Mouse (Mus musculus) G1E (cell line): ENCODE data around the gene Gnpat.

Experiments used
- CTCF ChIP-seq: IDR thresholded peaks from 2 replicates; pipeline ENCODE4 v1.5.1; 2012; ENCODE audit warnings: low read depth, low read length, inconsistent platforms, mixed read lengths
- TAL1 ChIP-seq: conservative IDR thresholded peaks from 2 replicates; pipeline ENCODE4 v1.6.1; 2012; ENCODE audit warnings: low read depth, low read length, inconsistent platforms, mixed read lengths

- no peak for TF ChIP-seq TAL1
- TF ChIP-seq CTCF = no peak
Observed at GRCm38 (mm10) chr8:124930086-124930485, 67.3 kb downstream of the Gnpat start.
